Mouse (Mus musculus) forebrain, embryonic 12.5 days (tissue): ENCODE measurements around the gene Hint2. TPM values are rescaled to one million over a fixed set of nuclear protein-coding genes. Genes with fewer than 3 reads are reported as not detected.

Source experiments
- ATAC-seq: fragments of 200-750 bp; cut with Nextera tagmentation; 2 replicates; pipeline ENCODE4 v1.8.0; 2017; ENCODE audit warnings: moderate TSS enrichment; ENCODE audit not compliant: low FRiP score
- H3K27ac ChIP-seq: fragments of 300-500 bp; sonication (generic); 2 replicates; pipeline ENCODE4 v1.5.1; 2016; ENCODE audit warnings: mild to moderate bottlenecking
- H3K27me3 ChIP-seq: fragments of 300-500 bp; sonication (generic); 2 replicates; pipeline ENCODE4 v1.6.1; 2016; ENCODE audit warnings: mild to moderate bottlenecking
- H3K36me3 ChIP-seq: fragments of 300-500 bp; sonication (generic); replicated peaks from 2 replicates; pipeline ENCODE4 v1.6.1; 2016; ENCODE audit warnings: mild to moderate bottlenecking
- H3K4me1 ChIP-seq: fragments of 300-500 bp; sonication (generic); 2 replicates; pipeline ENCODE4 v1.6.1; 2016
- H3K4me2 ChIP-seq: fragments of 300-500 bp; sonication (generic); 2 replicates; pipeline ENCODE4 v1.6.1; 2016; ENCODE audit warnings: mild to moderate bottlenecking, moderate library complexity
- H3K4me3 ChIP-seq: fragments of 300-500 bp; sonication (generic); replicated peaks from 2 replicates; pipeline ENCODE4 v1.5.1; 2016; ENCODE audit warnings: mild to moderate bottlenecking
- H3K9ac ChIP-seq: fragments of 300-500 bp; sonication (generic); 2 replicates; pipeline ENCODE4 v1.6.1; 2016; ENCODE audit warnings: mild to moderate bottlenecking
- H3K9me3 ChIP-seq: fragments of 300-500 bp; sonication (generic); 2 replicates; pipeline ENCODE4 v1.6.1; 2016
- WGBS: fragments of 180-500 bp; shearing (Covaris S2); methylation state at CpG from one replicate; pipeline ENCODE4 v1.1.7; 2016; 5-methylcytosine and 5-hydroxymethylcytosine counted together
- polyA plus RNA-seq: library from polyadenylated mRNA; unstranded; fragments of >200 nt; fragmentation: Nextera tagmentation; extraction: Ambion mirVana; gene quantifications from 2 replicates; pipeline ENCODE4 v1.2.1, GENCODE M21; 2016

Hint2 gene
- polyA plus RNA-seq, 1 experiment from 2014 or later = 71.2 TPM

GRCm38 (mm10) chr4:43649783-43650182, 6.5 kb downstream of the Hint2 start:
- ATAC-seq = no peak
- peaks cover 7% of the 10 kb centered on the region for H3K9me3 ChIP-seq
- WGBS = 97% methylated on average over 3 of the region's 3 CpGs
- no peak overlapping the region for H3K4me3 ChIP-seq
- peaks cover 22% of the 10 kb centered on the region for H3K36me3 ChIP-seq
- H3K27me3 ChIP-seq = no peaks in the 10 kb centered on the region
- H3K4me1 ChIP-seq = peaks cover 9% of the 10 kb centered on the region; the same call in 1 of the 2 replicates
- H3K4me2 ChIP-seq = no peak overlapping the region
- no peak overlapping the region for H3K9ac ChIP-seq
- no peak overlapping the region for H3K27ac ChIP-seq

GRCm38 (mm10) chr4:43640491-43640890, 15.8 kb downstream of the Hint2 start:
- Histone ChIP-seq H3K4me1 (no peaks in the 10 kb centered on the region), H3K4me2 (no peak overlapping the region), H3K9ac (no peak overlapping the region), H3K27me3 (no peaks in the 10 kb centered on the region), H3K4me3 (no peak overlapping the region), H3K9me3 (no peaks in the 10 kb centered on the region), H3K27ac (no peak overlapping the region), H3K36me3 (0 out of 2 replicates have a peak, but pooled peaks cover 4% of the 10 kb centered on the region)
- ATAC-seq = no peak
- WGBS = 76% methylated on average over 6 of the region's 6 CpGs

GRCm38 (mm10) chr4:43640076-43640475, 16.2 kb downstream of the Hint2 start:
- Histone ChIP-seq H3K4me1 (no peaks in the 10 kb centered on the region), H3K4me3 (no peak overlapping the region), H3K36me3 (0 out of 2 replicates have a peak, but pooled peaks cover 4% of the 10 kb centered on the region), H3K9ac (no peak overlapping the region), H3K4me2 (no peak overlapping the region), H3K27me3 (no peaks in the 10 kb centered on the region), H3K9me3 (no peaks in the 10 kb centered on the region), H3K27ac (no peak overlapping the region)
- 80% methylated on average over 9 of the region's 9 CpGs for WGBS
- ATAC-seq = no peak

GRCm38 (mm10) chr4:43636751-43637150, 19.5 kb downstream of the Hint2 start:
- H3K27ac ChIP-seq = no peak overlapping the region
- H3K36me3 ChIP-seq = no peaks in the 10 kb centered on the region
- H3K9me3 ChIP-seq = no peaks in the 10 kb centered on the region
- H3K4me2 ChIP-seq = no peak overlapping the region
- no peak for ATAC-seq
- no peak overlapping the region for H3K9ac ChIP-seq
- H3K4me1 ChIP-seq = peaks cover 21% of the 10 kb centered on the region
- peaks cover 12% of the 10 kb centered on the region for H3K27me3 ChIP-seq
- WGBS = 64% methylated on average over 6 of the region's 6 CpGs
- no peak overlapping the region for H3K4me3 ChIP-seq

GRCm38 (mm10) chr4:43634621-43635374, 21.5 kb downstream of the Hint2 start:
- 87% methylated on average over 7 of the region's 7 CpGs for WGBS
- Histone ChIP-seq H3K27me3 (peaks cover 12% of the 10 kb centered on the region), H3K9ac (no peak overlapping the region), H3K36me3 (no peaks in the 10 kb centered on the region), H3K9me3 (no peaks in the 10 kb centered on the region), H3K27ac (no peak overlapping the region), H3K4me1 (peaks cover 33% of the 10 kb centered on the region), H3K4me2 (no peak overlapping the region), H3K4me3 (no peak overlapping the region)
- no peak for ATAC-seq

GRCm38 (mm10) chr4:43633736-43634135, 22.5 kb downstream of the Hint2 start:
- Histone ChIP-seq H3K4me1 (peaks cover 37% of the 10 kb centered on the region), H3K9me3 (no peaks in the 10 kb centered on the region), H3K9ac (no peak overlapping the region), H3K4me3 (no peak overlapping the region), H3K27ac (no peak overlapping the region), H3K27me3 (peaks cover 12% of the 10 kb centered on the region), H3K36me3 (no peaks in the 10 kb centered on the region), H3K4me2 (peak overlapping the region; percentile 94; the same call in 1 of the 2 replicates)
- ATAC-seq = no peak
- 96% methylated on average over 2 of the region's 2 CpGs for WGBS

- peak overlapping the region; percentile 94 for H3K4me2 ChIP-seq
- no peak overlapping the region for H3K4me3 ChIP-seq
- no peaks in the 10 kb centered on the region for H3K36me3 ChIP-seq
- no peaks in the 10 kb centered on the region for H3K9me3 ChIP-seq
- 85% methylated on average over 8 of the region's 8 CpGs for WGBS
- no peak overlapping the region for H3K27ac ChIP-seq
- no peak overlapping the region for H3K9ac ChIP-seq
- ATAC-seq = no peak
- H3K4me1 ChIP-seq = peaks cover 37% of the 10 kb centered on the region
- H3K27me3 ChIP-seq = peaks cover 12% of the 10 kb centered on the region
Observed at GRCm38 (mm10) chr4:43633296-43633695, 23.0 kb downstream of the Hint2 start.

GRCm38 (mm10) chr4:43631956-43632920, 24.0 kb downstream of the Hint2 start:
- 0 out of 2 replicates have a peak, but pooled peaks have one; percentile 13 for ATAC-seq
- WGBS = 50% methylated on average over 42 of the region's 42 CpGs
- H3K27ac ChIP-seq = peak overlapping the region; percentile 78; the same call in 1 of the 2 replicates
- no peaks in the 10 kb centered on the region for H3K9me3 ChIP-seq
- H3K9ac ChIP-seq = peak overlapping the region; percentile 90
- H3K36me3 ChIP-seq = no peaks in the 10 kb centered on the region
- peak overlapping the region; percentile 94 for H3K4me2 ChIP-seq
- H3K4me3 ChIP-seq = peak overlapping the region; percentile 65
- peaks cover 12% of the 10 kb centered on the region for H3K27me3 ChIP-seq
- peaks cover 37% of the 10 kb centered on the region for H3K4me1 ChIP-seq

GRCm38 (mm10) chr4:43631046-43631955, 25.0 kb downstream of the Hint2 start, which contains the start of gene Npr2:
Gene Npr2 (plus strand): TSS chr4:43631935.
- Histone ChIP-seq H3K9ac (peak within 1 kb of the TSS; percentile 90), H3K4me2 (peak within 1 kb of the TSS; percentile 94), H3K4me1 (peaks cover 37% of the 10 kb centered on the region), H3K36me3 (no peaks in the 10 kb centered on the region), H3K9me3 (0 out of 2 replicates have a peak, but pooled peaks cover 2% of the 10 kb centered on the region), H3K27me3 (peaks cover 12% of the 10 kb centered on the region), H3K4me3 (peak within 1 kb of the TSS; percentile 65), H3K27ac (peak within 1 kb of the TSS; percentile 78)
- peak; percentile 60 for ATAC-seq
- 2% methylated on average over 24 of the region's 70 CpGs for WGBS

GRCm38 (mm10) chr4:43630671-43631045, 25.6 kb downstream of the Hint2 start:
- Histone ChIP-seq H3K4me2 (peak overlapping the region; percentile 94), H3K4me3 (peak overlapping the region; percentile 65; the same call in 1 of the 2 replicates), H3K9me3 (0 out of 2 replicates have a peak, but pooled peaks cover 2% of the 10 kb centered on the region), H3K36me3 (no peaks in the 10 kb centered on the region), H3K9ac (peak overlapping the region; percentile 90; the same call in 1 of the 2 replicates), H3K4me1 (peaks cover 37% of the 10 kb centered on the region), H3K27me3 (peaks cover 12% of the 10 kb centered on the region), H3K27ac (peak overlapping the region; percentile 78)
- WGBS = 16% methylated on average over 5 of the region's 5 CpGs
- peak; percentile 19; the same call in 1 of the 2 replicates for ATAC-seq

GRCm38 (mm10) chr4:43630030-43630581, 26.2 kb downstream of the Hint2 start:
- Histone ChIP-seq H3K27me3 (peaks cover 12% of the 10 kb centered on the region), H3K36me3 (no peaks in the 10 kb centered on the region), H3K27ac (peak overlapping the region; percentile 78; the same call in 1 of the 2 replicates), H3K4me2 (peak overlapping the region; percentile 94), H3K9ac (no peak overlapping the region), H3K9me3 (peaks cover 7% of the 10 kb centered on the region), H3K4me1 (peaks cover 37% of the 10 kb centered on the region), H3K4me3 (no peak overlapping the region)
- 3% methylated on average over 5 of the region's 5 CpGs for WGBS
- ATAC-seq = peak; percentile 66
